Mouse (Mus musculus): ENCODE data around the gene Cox6b2. TPM values are rescaled to one million over a fixed set of nuclear protein-coding genes. Genes with fewer than 3 reads are reported as not detected.

Gene Cox6b2
- polyA plus RNA-seq, 1 experiment, result 20.3 TPM

DNA sequence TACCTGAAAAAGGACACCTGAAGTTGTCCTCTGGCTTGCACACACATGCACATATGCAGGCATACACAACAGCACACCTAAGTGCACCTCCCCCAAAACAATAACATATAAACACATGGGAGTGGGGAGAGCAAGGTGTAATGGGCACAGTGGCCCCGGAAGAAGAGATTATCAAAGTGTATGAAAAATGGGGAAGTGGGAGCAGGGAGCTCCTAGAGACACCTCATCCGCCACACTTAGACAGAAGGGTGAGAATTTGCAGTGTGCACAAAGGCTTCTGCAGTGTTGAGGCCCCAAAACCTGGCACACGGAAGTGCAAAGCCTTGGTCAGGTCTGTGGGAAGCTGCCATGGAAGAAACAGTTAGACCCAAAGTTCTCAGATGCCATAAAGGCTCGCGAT, 21.8 kb downstream of the Cox6b2 start:
- TF ChIP-seq POLR2A (IDR thresholded peaks at IDR 0.05; ENCODE audit: extremely low read depth, insufficient read depth, low read length) (no peak), CTCF (IDR thresholded peaks at IDR 0.05; ENCODE audit: extremely low read depth, insufficient read depth, low read length) (no peak)
- no peak overlapping the region for H3K27ac ChIP-seq (ENCODE audit: insufficient read depth, low read length)
- H3K4me1 ChIP-seq (ENCODE audit: control insufficient read depth, insufficient read depth, low read length), result no peaks in the 10 kb centered on the region
- H3K4me3 ChIP-seq (ENCODE audit: insufficient read depth, low read length), result no peak overlapping the region

- no peak within 1 kb of the TSS for H3K27ac ChIP-seq (ENCODE audit: insufficient read depth, low read length)
- TF ChIP-seq POLR2A (IDR thresholded peaks at IDR 0.05; ENCODE audit: extremely low read depth, insufficient read depth, low read length) (no peak), CTCF (IDR thresholded peaks at IDR 0.05; ENCODE audit: extremely low read depth, insufficient read depth, low read length) (no peak)
- no peaks in the 10 kb centered on the region; the same call in 1 of the 2 replicates for H3K4me1 ChIP-seq (ENCODE audit: control insufficient read depth, insufficient read depth, low read length)
- H3K4me3 ChIP-seq (ENCODE audit: insufficient read depth, low read length), result no peak within 1 kb of the TSS
These were observed 27.7 kb downstream of the Cox6b2 start, which contains the start of gene Tmem150b for GRCm38 (mm10) chr7:4725169-4725568. Tmem150b (minus strand) TSS chr7:4725249.

- Histone ChIP-seq H3K4me3 (ENCODE audit: insufficient read depth, low read length) (no peak overlapping the region), H3K27ac (ENCODE audit: insufficient read depth, low read length) (no peak overlapping the region), H3K4me1 (ENCODE audit: control insufficient read depth, insufficient read depth, low read length) (no peaks in the 10 kb centered on the region; the same call in 1 of the 2 replicates)
- TF ChIP-seq POLR2A (IDR thresholded peaks at IDR 0.05; ENCODE audit: extremely low read depth, insufficient read depth, low read length), result no peak
- no peak for TF ChIP-seq CTCF (IDR thresholded peaks at IDR 0.05; ENCODE audit: extremely low read depth, insufficient read depth, low read length)
These were observed 28.5 kb downstream of the Cox6b2 start for GRCm38 (mm10) chr7:4724359-4724758.

DNA sequence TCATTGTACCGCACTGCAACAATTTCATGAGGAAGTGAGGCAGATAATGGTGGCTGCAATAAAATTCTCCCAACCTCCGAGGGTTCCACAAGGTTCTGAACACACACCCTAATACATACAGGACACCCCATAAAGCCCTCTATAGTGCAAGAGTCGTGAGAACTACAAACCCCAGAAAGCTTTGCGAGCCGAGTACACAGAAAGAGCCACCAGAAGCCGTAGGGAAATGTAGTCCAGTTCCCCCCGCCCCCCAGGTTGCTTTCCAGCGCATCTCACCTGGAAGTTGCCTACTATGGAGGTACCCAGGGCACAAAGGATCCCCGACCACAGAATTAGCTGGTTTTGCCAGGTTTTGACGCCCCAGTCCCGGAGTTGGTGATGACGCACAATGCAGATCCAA, 29.4 kb downstream of the Cox6b2 start:
- Histone ChIP-seq H3K4me1 (ENCODE audit: control insufficient read depth, insufficient read depth, low read length) (no peaks in the 10 kb centered on the region; the same call in 1 of the 2 replicates), H3K27ac (ENCODE audit: insufficient read depth, low read length) (no peak overlapping the region), H3K4me3 (ENCODE audit: insufficient read depth, low read length) (peak overlapping the region; percentile 36)
- TF ChIP-seq CTCF (IDR thresholded peaks at IDR 0.05; ENCODE audit: extremely low read depth, insufficient read depth, low read length) (no peak), POLR2A (IDR thresholded peaks at IDR 0.05; ENCODE audit: extremely low read depth, insufficient read depth, low read length) (no peak)

- H3K4me1 ChIP-seq (ENCODE audit: control insufficient read depth, insufficient read depth, low read length), result no peaks in the 10 kb centered on the region; the same call in 1 of the 2 replicates
- H3K27ac ChIP-seq (ENCODE audit: insufficient read depth, low read length), result no peak overlapping the region
- no peak overlapping the region for H3K4me3 ChIP-seq (ENCODE audit: insufficient read depth, low read length)
- TF ChIP-seq CTCF (IDR thresholded peaks at IDR 0.05; ENCODE audit: extremely low read depth, insufficient read depth, low read length), result no peak
- TF ChIP-seq POLR2A (IDR thresholded peaks at IDR 0.05; ENCODE audit: extremely low read depth, insufficient read depth, low read length), result no peak
These were observed 33.6 kb downstream of the Cox6b2 start for GRCm38 (mm10) chr7:4719276-4719675.

DNA sequence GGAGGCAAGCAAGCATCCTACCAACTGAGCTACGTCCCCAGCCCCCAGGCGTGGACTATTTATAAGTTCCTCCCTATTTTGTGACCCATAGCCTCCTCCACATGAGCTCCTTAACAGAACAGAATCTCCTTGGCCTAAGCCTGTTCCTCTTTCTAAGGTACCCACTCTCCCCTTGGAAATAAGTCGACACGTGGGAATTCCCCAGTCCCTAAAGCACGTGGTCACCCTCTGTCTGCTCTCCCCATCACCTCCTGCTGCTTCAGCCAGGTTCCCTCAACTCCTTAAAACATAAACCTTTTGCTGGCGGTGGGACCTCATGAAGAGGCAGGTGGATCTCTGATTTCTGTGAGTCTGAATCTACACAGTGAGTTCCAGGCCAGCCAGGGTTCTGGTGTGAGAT, 35.9 kb downstream of the Cox6b2 start:
- Histone ChIP-seq H3K4me1 (ENCODE audit: control insufficient read depth, insufficient read depth, low read length) (no peaks in the 10 kb centered on the region), H3K4me3 (ENCODE audit: insufficient read depth, low read length) (no peak overlapping the region), H3K27ac (ENCODE audit: insufficient read depth, low read length) (no peak overlapping the region)
- no peak for TF ChIP-seq CTCF (IDR thresholded peaks at IDR 0.05; ENCODE audit: extremely low read depth, insufficient read depth, low read length)
- TF ChIP-seq POLR2A (IDR thresholded peaks at IDR 0.05; ENCODE audit: extremely low read depth, insufficient read depth, low read length), result no peak

DNA sequence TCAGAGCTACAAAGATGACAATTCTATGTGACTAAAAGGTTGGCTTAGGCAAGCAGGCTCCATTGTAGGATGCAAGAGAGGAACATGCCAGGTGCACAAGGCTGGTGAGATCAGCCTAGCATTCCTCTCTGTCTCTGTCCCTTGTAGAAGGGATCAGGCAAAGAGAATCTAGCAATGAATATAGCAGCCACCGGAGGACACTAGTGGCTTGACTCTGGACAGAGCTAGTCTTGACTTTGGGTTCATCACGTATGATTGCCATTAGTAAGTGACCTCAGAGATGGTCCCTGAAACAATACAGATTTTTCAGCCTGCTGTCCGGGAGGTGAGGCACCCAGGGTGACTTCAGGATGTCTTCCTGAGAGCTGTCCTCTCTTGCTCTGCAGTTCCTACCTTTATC, 40.3 kb downstream of the Cox6b2 start:
- no peak overlapping the region for H3K27ac ChIP-seq (ENCODE audit: insufficient read depth, low read length)
- no peak overlapping the region for H3K4me3 ChIP-seq (ENCODE audit: insufficient read depth, low read length)
- H3K4me1 ChIP-seq (ENCODE audit: control insufficient read depth, insufficient read depth, low read length), result no peaks in the 10 kb centered on the region
- TF ChIP-seq POLR2A (IDR thresholded peaks at IDR 0.05; ENCODE audit: extremely low read depth, insufficient read depth, low read length) (no peak), CTCF (IDR thresholded peaks at IDR 0.05; ENCODE audit: extremely low read depth, insufficient read depth, low read length) (no peak)

DNA sequence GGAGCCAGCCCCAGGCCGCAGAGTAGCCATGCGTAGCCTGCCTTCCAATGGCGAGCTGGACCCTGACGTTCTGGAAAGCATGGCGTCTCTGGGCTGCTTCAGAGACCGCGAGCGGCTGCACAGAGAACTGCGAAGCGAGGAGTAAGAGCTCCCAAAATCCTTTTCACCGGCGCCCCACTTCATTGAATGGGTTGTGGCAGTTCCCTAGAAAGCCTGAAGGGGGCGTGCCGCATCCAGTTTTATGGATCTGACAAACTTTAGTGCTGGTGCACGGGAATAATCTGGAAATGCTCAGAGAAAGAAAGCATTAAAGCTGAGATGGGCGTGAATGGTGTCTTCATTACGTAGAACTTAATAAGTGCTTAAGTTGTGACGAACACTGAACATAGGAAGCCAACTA, 47.8 kb downstream of the Cox6b2 start:
- Histone ChIP-seq H3K4me1 (ENCODE audit: control insufficient read depth, insufficient read depth, low read length) (no peaks in the 10 kb centered on the region), H3K4me3 (ENCODE audit: insufficient read depth, low read length) (no peak overlapping the region), H3K27ac (ENCODE audit: insufficient read depth, low read length) (no peak overlapping the region)
- TF ChIP-seq CTCF (IDR thresholded peaks at IDR 0.05; ENCODE audit: extremely low read depth, insufficient read depth, low read length) (peak; percentile 36; the same call in 1 of the 2 replicates), POLR2A (IDR thresholded peaks at IDR 0.05; ENCODE audit: extremely low read depth, insufficient read depth, low read length) (no peak)

GRCm38 (mm10) chr7:4703195-4703594, 49.7 kb downstream of the Cox6b2 start:
- Histone ChIP-seq H3K4me1 (ENCODE audit: control insufficient read depth, insufficient read depth, low read length) (no peaks in the 10 kb centered on the region), H3K27ac (ENCODE audit: insufficient read depth, low read length) (no peak overlapping the region), H3K4me3 (ENCODE audit: insufficient read depth, low read length) (no peak overlapping the region)
- no peak for TF ChIP-seq CTCF (IDR thresholded peaks at IDR 0.05; ENCODE audit: extremely low read depth, insufficient read depth, low read length)

DNA sequence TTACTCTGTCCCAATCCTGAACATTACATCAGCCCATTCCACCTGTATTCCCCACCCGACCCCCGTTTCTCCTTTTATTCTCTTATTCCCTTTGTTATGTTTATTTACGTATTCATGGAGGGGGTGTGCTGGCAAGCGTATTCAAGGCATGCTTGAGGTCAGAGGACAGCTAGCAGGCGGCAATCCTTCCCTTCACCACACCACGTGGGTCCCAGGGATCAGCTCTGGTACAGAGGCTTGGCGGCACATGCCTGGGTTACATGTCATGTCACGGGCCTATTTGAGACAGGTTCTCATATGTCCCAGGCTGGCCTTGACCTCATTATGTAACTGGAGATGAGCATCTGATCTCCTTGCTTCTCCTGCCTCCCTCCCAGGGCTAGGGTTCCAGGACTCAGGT, 50.6 kb downstream of the Cox6b2 start:
- no peak overlapping the region for H3K4me3 ChIP-seq (ENCODE audit: insufficient read depth, low read length)
- no peaks in the 10 kb centered on the region for H3K4me1 ChIP-seq (ENCODE audit: control insufficient read depth, insufficient read depth, low read length)
- TF ChIP-seq POLR2A (IDR thresholded peaks at IDR 0.05; ENCODE audit: extremely low read depth, insufficient read depth, low read length), result no peak
- TF ChIP-seq CTCF (IDR thresholded peaks at IDR 0.05; ENCODE audit: extremely low read depth, insufficient read depth, low read length), result no peak
- H3K27ac ChIP-seq (ENCODE audit: insufficient read depth, low read length), result no peak overlapping the region

Other genes starting within 250 kb of the Cox6b2 start
- 9.6 and 10.1 TPM in 2 replicates for gene Tnnt1, start 236.7 kb downstream of the Cox6b2 start, polyA plus RNA-seq (2012; rRNA removed)
- 1.3 and 1.9 TPM in 2 replicates for gene Tnni3, start 228.9 kb downstream of the Cox6b2 start, polyA plus RNA-seq (2012; rRNA removed)
- 1.0 and 1.3 TPM in 2 replicates for gene Dnaaf3, start 220.6 kb downstream of the Cox6b2 start, polyA plus RNA-seq (2012; rRNA removed)
- gene Syt5, start 205.6 kb downstream of the Cox6b2 start, polyA plus RNA-seq (2012; rRNA removed), result 218 and 229 TPM in 2 replicates
- 1.0 and 1.6 TPM in 2 replicates for gene Ptprh, start 149.1 kb downstream of the Cox6b2 start, polyA plus RNA-seq (2012; rRNA removed)
- 29.0 and 31.5 TPM in 2 replicates for gene Tmem86b, start 121.7 kb downstream of the Cox6b2 start, polyA plus RNA-seq (2012; rRNA removed)
- 143 and 145 TPM in 2 replicates for gene Ppp6r1, start 94.1 kb downstream of the Cox6b2 start, polyA plus RNA-seq (2012; rRNA removed)
- gene Hspbp1, start 68.0 kb downstream of the Cox6b2 start, polyA plus RNA-seq (2012; rRNA removed), result 107 and 108 TPM in 2 replicates
- gene Brsk1, start 62.5 kb downstream of the Cox6b2 start, polyA plus RNA-seq (2012; rRNA removed), result 305 and 330 TPM in 2 replicates
- 0.09 TPM in 1 of 2 replicates, not detected in the other for gene Tmem150b, start 27.8 kb downstream of the Cox6b2 start, polyA plus RNA-seq (2012; rRNA removed)
- gene Kmt5c, start 13.0 kb downstream of the Cox6b2 start, polyA plus RNA-seq (2012; rRNA removed), result 60.1 and 66.9 TPM in 2 replicates
- not detected in 2 replicates for gene Fam71e2, start 18.2 kb upstream of the Cox6b2 start, polyA plus RNA-seq (2012; rRNA removed)
- gene Il11, start 29.8 kb upstream of the Cox6b2 start, polyA plus RNA-seq (2012; rRNA removed), result 0.35 and 0.36 TPM in 2 replicates
- not detected in 2 replicates for gene Tmem190, start 29.8 kb upstream of the Cox6b2 start, polyA plus RNA-seq (2012; rRNA removed)
- 4.6 and 4.9 TPM in 2 replicates for gene Tmem238, start 36.6 kb upstream of the Cox6b2 start, polyA plus RNA-seq (2012; rRNA removed)
- 257 and 299 TPM in 2 replicates for gene Rpl28, start 39.8 kb upstream of the Cox6b2 start, polyA plus RNA-seq (2012; rRNA removed)
- gene Ube2s, start 59.5 kb upstream of the Cox6b2 start, polyA plus RNA-seq (2012; rRNA removed), result 177 and 181 TPM in 2 replicates
- gene Shisa7, start 91.6 kb upstream of the Cox6b2 start, polyA plus RNA-seq (2012; rRNA removed), result 135 and 143 TPM in 2 replicates
- gene Isoc2b, start 117.2 kb upstream of the Cox6b2 start, polyA plus RNA-seq (2012; rRNA removed), result 12.3 and 15.7 TPM in 2 replicates
- 11.7 and 11.8 TPM in 2 replicates for gene Isoc2a, start 124.1 kb upstream of the Cox6b2 start, polyA plus RNA-seq (2012; rRNA removed)
- 0.31 and 0.32 TPM in 2 replicates for gene Gm36210, start 153.4 kb upstream of the Cox6b2 start, polyA plus RNA-seq (2012; rRNA removed)
- 9.7 TPM in 2 replicates for gene Zfp628, start 162.1 kb upstream of the Cox6b2 start, polyA plus RNA-seq (2012; rRNA removed)
- gene Nat14, start 168.9 kb upstream of the Cox6b2 start, polyA plus RNA-seq (2012; rRNA removed), result 91.7 and 94.0 TPM in 2 replicates
- gene Ssc5d, start 172.7 kb upstream of the Cox6b2 start, polyA plus RNA-seq (2012; rRNA removed), result 3.8 and 4.1 TPM in 2 replicates
- gene Sbk2, start 211.3 kb upstream of the Cox6b2 start, polyA plus RNA-seq (2012; rRNA removed), result 0.32 and 0.48 TPM in 2 replicates
- 1.2 TPM in 2 replicates for gene Sbk3, start 218.1 kb upstream of the Cox6b2 start, polyA plus RNA-seq (2012; rRNA removed)
- 38.0 and 39.2 TPM in 2 replicates for gene Zfp579, start 243.1 kb upstream of the Cox6b2 start, polyA plus RNA-seq (2012; rRNA removed)